ENCODE assay signal across 25 mouse cellular contexts in the genomic region with DNA sequence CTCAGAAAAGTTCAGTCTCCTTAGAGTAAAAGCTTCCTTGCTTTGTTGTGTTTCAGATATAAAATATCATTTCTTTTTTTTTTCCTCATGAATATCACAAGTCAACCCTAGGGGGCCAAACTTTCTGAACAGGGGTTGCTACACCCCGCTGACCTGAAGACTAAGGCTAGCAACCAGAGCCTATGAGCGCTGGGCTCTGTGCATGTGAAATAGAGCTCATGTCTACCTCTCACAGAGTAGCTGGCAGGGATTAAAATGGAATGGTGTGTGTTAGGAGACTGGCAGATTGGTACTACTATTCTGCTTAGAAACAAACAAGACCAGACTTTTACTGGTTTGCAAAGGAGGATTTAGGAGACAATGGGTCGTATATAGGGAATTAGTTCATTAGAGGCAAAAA.
"Had no signal": no experiment of that assay in that cellular context is flagged by ENCODE, and none has a peak within 500 bp of the region (broad histone marks: within the 10 kb centered on the region; RNA-seq: fewer than 3 reads in every experiment).

No protein-coding gene starts in this region.

- H3K9ac ChIP-seq: heart, embryonic 12.5 days; hindbrain, embryonic 12.5 days; hindbrain, embryonic 14.5 days; intestine, embryonic 15.5 days; kidney, embryonic 15.5 days; limb, embryonic 13.5 days; limb, embryonic 15.5 days had no signal

- H3K9me3 ChIP-seq: heart, embryonic 10.5 days; heart, embryonic 12.5 days; hindbrain, embryonic 10.5 days; hindbrain, embryonic 12.5 days; intestine, embryonic 15.5 days; kidney, embryonic 15.5 days; limb, embryonic 13.5 days; limb, embryonic 15.5 days had no signal

- H3K4me1 ChIP-seq: heart, embryonic 10.5 days; heart, embryonic 12.5 days; hindbrain, embryonic 12.5 days; intestine, embryonic 15.5 days; kidney, embryonic 15.5 days; limb, embryonic 13.5 days; limb, embryonic 15.5 days had no signal

- DNase-seq: gastrocnemius, adult 2 months; gastrocnemius, postnatal 10 days; gastrocnemius, postnatal 25 days; heart, postnatal 10 days; heart, postnatal 4 days; kidney, adult 11 months; kidney, adult 2 months; kidney, adult 9 months; kidney, postnatal 14 days; kidney, postnatal 36 days; layer of hippocampus, adult 9-11 months; layer of hippocampus, postnatal 36 days; left cerebral cortex, postnatal 4 days had no signal

- H3K36me3 ChIP-seq: heart, embryonic 10.5 days; heart, embryonic 12.5 days; hindbrain, embryonic 10.5 days; hindbrain, embryonic 12.5 days; intestine, embryonic 15.5 days; kidney, embryonic 15.5 days; limb, embryonic 13.5 days; limb, embryonic 15.5 days had no signal

- ATAC-seq: hindbrain, embryonic 16.5 days; inflammation-experienced regulatory T-cells, adult 6 months; intestine, embryonic 15.5 days had no signal

- H3K27me3 ChIP-seq: heart, embryonic 12.5 days; hindbrain, embryonic 12.5 days; intestine, embryonic 15.5 days; kidney, embryonic 15.5 days; limb, embryonic 13.5 days; limb, embryonic 15.5 days had no signal

- H3K27ac ChIP-seq: gastrocnemius, adult 2 months; heart, embryonic 10.5 days; hindbrain, embryonic 10.5 days; hindbrain, embryonic 12.5 days; hindbrain, embryonic 14.5 days; intestine, embryonic 15.5 days; kidney, embryonic 15.5 days; kidney, postnatal 0 days; limb, embryonic 13.5 days; limb, embryonic 15.5 days had no signal

- H3K4me3 ChIP-seq: gastrocnemius, adult 2 months; heart, embryonic 10.5 days; heart, embryonic 12.5 days; hindbrain, embryonic 10.5 days; hindbrain, embryonic 12.5 days; intestine, embryonic 15.5 days; kidney, embryonic 15.5 days; limb, embryonic 13.5 days; limb, embryonic 15.5 days had no signal

- H3K4me2 ChIP-seq: heart, embryonic 12.5 days; hindbrain, embryonic 12.5 days; hindbrain, embryonic 14.5 days; intestine, embryonic 15.5 days; kidney, embryonic 15.5 days; limb, embryonic 13.5 days; limb, embryonic 15.5 days had no signal
